Mouse (Mus musculus) heart, adult 2 months (tissue): ENCODE data around the gene Dgkh.

ENCODE experiments used
- CTCF ChIP-seq: fragments of 200-600 bp; IDR thresholded peaks from 2 replicates; pipeline ENCODE4 v1.8.1; 2022; ENCODE audit warnings: antibody characterized with exemption, mild to moderate bottlenecking, moderate library complexity
- POLR2A ChIP-seq: fragments of 200-500 bp; IDR thresholded peaks from 2 replicates; pipeline ENCODE4 v1.6.1; 2011; ENCODE audit warnings: mild to moderate bottlenecking, low read depth, low read length, control low read depth; ENCODE audit not compliant: insufficient read depth

DNA sequence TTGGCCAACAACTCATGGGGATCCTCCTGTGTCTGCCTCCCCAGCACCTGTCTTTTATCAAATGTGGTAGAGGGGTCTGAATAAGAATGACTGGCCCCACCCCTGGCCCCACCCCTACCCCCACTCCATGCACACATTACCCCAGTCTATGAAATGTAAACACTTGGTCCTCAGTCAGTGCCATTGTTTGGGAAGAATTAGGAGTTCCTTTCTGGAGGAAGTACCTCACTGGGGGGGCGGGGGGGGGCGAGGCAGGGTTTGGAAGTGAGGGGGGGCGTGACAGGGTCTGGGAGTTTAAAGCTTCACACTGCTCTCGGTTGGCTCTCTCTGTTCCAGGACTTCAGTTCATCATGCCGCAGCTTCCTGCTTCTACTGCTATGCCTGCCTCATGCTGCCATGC is 10.5 kb downstream of the Dgkh start:
- TF ChIP-seq POLR2A = no peak
- no peak for TF ChIP-seq CTCF
